Mouse (Mus musculus) right cerebral cortex, postnatal 36 days (tissue): ENCODE data around the gene Twnk.
A peak's percentile ranks its signal among the peaks of the same experiment; 100 is the strongest.

Source experiments
- DNase-seq, 2 experiments: peaks; one replicate each; pipeline ENCODE4 v3.0.0; 2022; ENCODE audit warnings: low spot score in 2 of 2, mixed read lengths in 1 of 2

Twnk gene

DNA sequence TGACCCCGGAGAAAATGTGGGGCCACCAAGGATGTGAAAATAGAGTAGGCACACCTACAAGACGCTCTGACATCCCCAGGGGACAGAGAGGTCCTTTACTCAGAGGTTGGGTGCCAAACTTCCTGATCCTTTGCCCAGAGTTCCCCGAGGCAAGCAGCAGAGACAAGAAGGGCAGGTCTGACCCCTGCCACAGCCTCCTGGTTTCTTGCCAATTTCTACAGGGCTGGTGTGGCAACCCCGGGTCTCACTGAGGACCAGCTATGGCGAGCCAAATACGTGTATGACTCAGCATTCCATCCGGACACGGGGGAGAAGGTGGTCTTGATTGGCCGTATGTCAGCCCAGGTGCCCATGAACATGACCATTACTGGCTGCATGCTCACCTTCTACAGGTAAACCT, 44.1 kb downstream of the Twnk start:
- DNase-seq, result no peak

DNA sequence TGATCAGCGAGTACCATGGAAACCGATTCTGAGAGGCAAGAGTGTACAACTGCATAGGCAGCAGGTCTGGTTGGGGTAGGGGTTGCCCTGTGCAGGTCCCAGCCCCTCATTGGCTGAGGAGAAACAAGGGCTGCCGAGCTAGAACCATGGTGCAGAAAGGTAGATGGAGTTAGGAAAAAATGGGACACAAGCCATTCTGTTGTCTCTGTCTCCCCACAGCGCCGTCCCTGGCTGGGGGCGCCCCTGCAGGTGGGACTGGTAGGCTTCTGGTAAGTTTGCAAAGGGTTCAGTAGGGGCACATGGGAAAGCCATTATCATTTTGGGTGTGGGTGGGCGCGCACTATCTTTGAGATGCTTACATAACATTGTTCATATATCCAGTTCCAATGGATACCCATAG, 48.0 kb downstream of the Twnk start:
- no peak for DNase-seq

DNA sequence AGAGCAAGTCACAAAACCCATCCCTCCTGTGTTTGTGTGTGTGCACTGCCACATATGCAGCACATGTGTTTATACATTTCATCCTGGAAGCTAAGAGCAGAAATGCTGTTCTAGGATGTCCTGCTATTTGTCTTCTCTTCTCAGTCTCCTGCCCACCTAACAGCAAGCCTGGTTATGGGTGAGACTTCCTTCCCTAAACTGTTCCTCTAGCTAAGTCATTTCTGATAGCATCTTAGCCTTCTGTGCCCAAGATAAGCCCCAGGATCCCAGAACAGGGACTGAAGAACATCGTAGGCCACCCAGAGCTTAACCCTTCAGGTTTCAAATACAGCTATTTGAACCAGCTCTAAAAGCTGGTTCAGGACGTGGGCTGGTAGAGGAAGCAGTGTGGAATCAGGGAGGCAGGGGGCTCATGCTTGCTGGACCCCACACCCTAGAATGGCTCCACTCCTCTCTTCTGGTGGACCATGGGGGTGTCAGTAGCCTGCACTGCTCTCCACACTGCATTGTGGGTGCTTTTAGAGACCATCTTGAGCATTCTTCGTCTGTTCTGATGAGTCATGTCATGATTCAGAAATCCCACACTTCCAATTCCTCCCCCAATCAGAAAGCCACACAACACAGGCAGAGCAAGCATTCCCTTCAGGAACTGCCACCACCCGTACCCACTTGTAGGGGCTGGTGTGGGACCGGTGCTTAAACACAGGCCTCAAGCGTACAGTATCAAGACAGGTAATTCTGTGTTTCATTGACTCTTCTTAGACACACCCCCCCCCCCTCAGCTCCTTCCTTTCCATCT, 49.6 kb downstream of the Twnk start:
- no peak for DNase-seq

DNA sequence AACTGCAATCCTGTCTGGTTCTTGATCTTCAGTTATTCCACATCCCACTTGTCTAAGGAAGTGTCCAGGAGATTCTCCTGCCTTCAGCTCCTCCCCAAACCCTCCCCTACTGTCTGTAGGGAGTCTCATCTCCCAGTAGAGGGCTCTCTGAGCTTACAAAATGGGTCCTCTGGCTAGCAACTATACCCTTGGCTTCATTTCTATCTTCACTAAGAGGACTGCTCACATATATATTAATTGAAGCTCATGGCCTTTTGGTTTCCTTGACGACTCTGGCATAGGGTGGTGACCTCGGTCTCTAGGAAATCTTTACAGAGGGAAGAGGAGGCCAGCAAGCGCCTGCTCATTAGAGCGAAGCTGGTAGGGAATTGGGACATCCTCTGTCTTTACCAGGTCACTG, 50.9 kb downstream of the Twnk start:
- no peak for DNase-seq

DNA sequence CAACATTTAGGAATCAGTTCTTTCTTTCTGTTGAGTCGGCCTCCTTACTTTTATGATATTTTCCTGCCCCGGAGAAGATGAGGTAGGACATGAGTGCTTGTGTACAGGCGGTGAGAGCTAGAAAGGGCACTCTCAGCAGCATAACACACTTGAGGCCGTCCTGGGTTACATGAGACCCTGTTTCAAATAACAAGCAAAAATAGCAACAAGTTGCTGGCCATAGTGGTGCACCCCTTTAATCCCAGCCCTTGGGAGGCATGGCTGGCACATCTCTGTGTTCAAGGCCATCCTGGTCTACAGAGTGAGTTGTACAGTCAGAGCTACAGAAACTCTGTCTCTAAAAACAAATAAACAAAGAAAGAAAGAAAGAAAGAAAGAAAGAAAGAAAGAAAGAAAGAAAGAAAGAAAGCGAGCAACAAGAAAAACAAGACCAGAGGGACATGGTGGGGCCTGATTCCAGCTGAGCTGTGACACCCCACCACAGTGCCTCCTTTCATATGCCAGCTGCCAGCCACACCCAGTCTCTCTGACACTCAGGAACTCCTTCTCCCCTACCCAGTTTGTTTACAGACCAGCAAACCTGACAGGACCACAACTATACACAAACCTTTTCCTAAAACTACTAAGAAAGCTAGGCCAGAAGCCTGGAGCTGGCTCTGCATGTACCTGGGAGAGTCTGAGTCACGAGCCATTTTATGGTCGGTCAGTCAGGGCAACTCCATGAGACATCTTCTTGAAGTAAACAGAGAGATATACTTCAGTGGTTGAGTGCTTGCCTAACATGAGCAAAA, 51.6 kb downstream of the Twnk start:
- no peak for DNase-seq

DNA sequence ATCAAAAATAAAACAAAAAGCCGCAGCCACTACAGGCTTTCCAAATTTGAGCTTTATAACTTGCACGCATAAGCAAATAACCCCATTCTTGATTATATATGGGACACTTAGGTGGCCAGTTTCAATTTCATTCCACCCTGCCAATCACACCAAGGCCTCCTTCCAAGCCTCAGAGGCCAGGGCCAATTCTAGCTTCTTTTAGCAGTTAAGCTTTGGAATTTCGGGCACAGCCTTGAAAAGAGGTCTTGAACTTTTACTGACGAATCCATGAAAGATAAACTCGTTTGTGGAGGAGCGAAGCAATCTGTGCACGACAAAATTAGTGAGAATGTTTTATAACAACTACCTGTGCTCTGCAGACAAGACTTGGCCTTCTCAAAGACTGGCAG, 52.3 kb downstream of the Twnk start:
- no peak for DNase-seq

DNA sequence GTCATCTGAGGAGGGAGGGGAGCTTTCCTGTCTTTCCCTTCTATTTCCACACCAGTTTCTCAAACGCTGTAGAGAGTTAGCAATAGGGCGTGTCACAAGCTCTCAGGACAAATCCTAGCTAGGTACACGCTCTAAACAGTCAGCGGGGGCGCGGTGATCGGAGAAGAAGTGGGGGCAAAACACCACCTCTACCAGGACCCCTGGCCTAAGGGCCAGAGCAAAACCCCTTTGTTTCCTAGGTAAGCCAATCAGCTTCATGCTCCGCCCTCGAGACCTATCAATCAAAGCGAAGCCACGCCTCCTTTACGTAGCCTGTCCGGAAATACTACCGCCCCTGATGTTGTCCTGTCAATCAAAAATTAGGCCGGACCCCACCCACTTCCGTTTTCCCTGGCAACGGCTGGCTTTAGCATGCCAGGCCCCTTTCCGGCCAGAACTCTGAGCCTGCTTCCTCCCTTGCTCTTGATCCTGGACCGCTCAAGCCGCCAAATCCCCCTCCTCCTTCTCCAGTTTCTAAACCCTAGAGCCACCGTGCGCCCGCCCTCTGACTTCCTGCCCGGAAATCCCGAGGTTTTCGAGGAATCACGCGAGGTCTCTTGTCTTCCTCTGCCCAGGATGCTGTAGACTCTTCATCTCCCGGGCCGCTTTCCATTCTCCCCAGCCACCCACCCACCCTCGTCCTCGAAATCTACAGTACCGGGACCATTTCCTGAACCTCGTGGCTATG, 52.8 kb downstream of the Twnk start:
- peak; percentile 86 to 91 for DNase-seq

DNA sequence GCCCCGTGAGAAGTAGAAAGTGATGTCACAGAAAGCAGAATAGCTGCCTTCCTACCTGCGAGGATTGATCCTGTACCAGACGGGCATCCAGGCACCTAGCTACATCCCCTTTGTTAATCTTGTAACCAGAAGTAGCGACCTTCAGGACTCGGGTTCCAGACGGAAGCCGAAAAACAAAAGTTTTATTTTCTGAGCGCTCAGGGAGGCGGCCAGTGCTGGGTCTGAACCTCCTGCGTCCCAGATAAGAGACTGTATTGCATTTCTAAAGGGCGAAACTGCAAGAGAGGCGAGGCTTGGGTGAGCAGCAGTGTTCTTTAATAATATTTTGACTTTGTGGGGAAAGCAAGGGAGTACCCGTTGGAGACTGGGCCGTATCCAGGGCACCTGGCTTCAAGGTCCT, 53.4 kb downstream of the Twnk start:
- no peak for DNase-seq
